Mouse (Mus musculus) spleen, postnatal 14 days (tissue): ENCODE results near the gene Zdhhc4.
A peak's percentile ranks its signal among the peaks of the same experiment; 100 is the strongest.

Experiments used
- DNase-seq, 2 experiments: peaks; one replicate each; pipeline ENCODE4 v3.0.0; 2021 to 2022; ENCODE audit warnings: low spot score in 2 of 2

The Zdhhc4 gene

GRCm38 (mm10) chr5:143333872-143334271 lies 4.8 kb upstream of the Zdhhc4 start:
- DNase-seq = peak; percentile 31 to 75

GRCm38 (mm10) chr5:143317288-143317610 lies 11.8 kb downstream of the Zdhhc4 start:
- no peak for DNase-seq

- DNase-seq = no peak
Observed at GRCm38 (mm10) chr5:143316605-143317287, 12.3 kb downstream of the Zdhhc4 start.

GRCm38 (mm10) chr5:143315514-143315888 lies 13.6 kb downstream of the Zdhhc4 start:
- DNase-seq = no peak

- peak; percentile 88 to 94 for DNase-seq
Observed at GRCm38 (mm10) chr5:143314730-143315513, 14.1 kb downstream of the Zdhhc4 start, which contains the start of gene E130309D02Rik. Gene E130309D02Rik, minus strand, starts transcription at chr5:143315360.

GRCm38 (mm10) chr5:143314183-143314729 lies 14.8 kb downstream of the Zdhhc4 start:
- DNase-seq = no peak

- peak; percentile 75 to 86 for DNase-seq
Observed at GRCm38 (mm10) chr5:143311886-143312285, 17.2 kb downstream of the Zdhhc4 start.

- DNase-seq = no peak
Observed at GRCm38 (mm10) chr5:143309916-143310315, 19.1 kb downstream of the Zdhhc4 start.

GRCm38 (mm10) chr5:143308825-143309224 lies 20.2 kb downstream of the Zdhhc4 start:
- no peak for DNase-seq

- DNase-seq = no peak
Observed at GRCm38 (mm10) chr5:143304251-143304650, 24.8 kb downstream of the Zdhhc4 start.

GRCm38 (mm10) chr5:143301296-143301695 lies 27.8 kb downstream of the Zdhhc4 start:
- no peak for DNase-seq

- DNase-seq = peak in 1 of 2 experiments; percentile 62
Observed at GRCm38 (mm10) chr5:143299686-143300085, 29.4 kb downstream of the Zdhhc4 start.

GRCm38 (mm10) chr5:143298391-143298790 lies 30.7 kb downstream of the Zdhhc4 start:
- no peak for DNase-seq

- no peak for DNase-seq
Observed at GRCm38 (mm10) chr5:143297986-143298385, 31.1 kb downstream of the Zdhhc4 start.

GRCm38 (mm10) chr5:143295330-143295729 lies 33.7 kb downstream of the Zdhhc4 start:
- DNase-seq = no peak

GRCm38 (mm10) chr5:143294862-143295261 lies 34.2 kb downstream of the Zdhhc4 start:
- DNase-seq = no peak

- DNase-seq = no peak
Observed at GRCm38 (mm10) chr5:143293404-143293803, 35.7 kb downstream of the Zdhhc4 start, which contains the start of gene Zfp853. Gene Zfp853, minus strand, starts transcription at chr5:143293623.

- DNase-seq = no peak
Observed at GRCm38 (mm10) chr5:143292879-143293278, 36.2 kb downstream of the Zdhhc4 start.

- no peak for DNase-seq
Observed at GRCm38 (mm10) chr5:143289299-143289698, 39.8 kb downstream of the Zdhhc4 start.

- DNase-seq = no peak
Observed at GRCm38 (mm10) chr5:143288378-143288911, 40.6 kb downstream of the Zdhhc4 start.

- DNase-seq = no peak
Observed at GRCm38 (mm10) chr5:143287774-143288328, 41.2 kb downstream of the Zdhhc4 start.

GRCm38 (mm10) chr5:143284762-143285161 lies 44.3 kb downstream of the Zdhhc4 start:
- DNase-seq = no peak
